Mouse (Mus musculus): ENCODE results near the gene Zbp1.

The Zbp1 gene

GRCm38 (mm10) chr2:173216840-173217239, 1.9 kb downstream of the Zbp1 start:
- no peak for DNase-seq (ENCODE audit: low read depth, low spot score)

- no peak for DNase-seq (ENCODE audit: low read depth, low spot score)
These were observed 6.5 kb downstream of the Zbp1 start for GRCm38 (mm10) chr2:173212227-173212626.

GRCm38 (mm10) chr2:173209091-173209815, 9.5 kb downstream of the Zbp1 start:
- no peak for DNase-seq (ENCODE audit: low read depth, low spot score)

- no peak for DNase-seq (ENCODE audit: low read depth, low spot score)
These were observed 11.7 kb downstream of the Zbp1 start for GRCm38 (mm10) chr2:173207051-173207450.

GRCm38 (mm10) chr2:173205563-173206099, 13.1 kb downstream of the Zbp1 start:
- peak; percentile 78 for DNase-seq (ENCODE audit: low read depth, low spot score)

- DNase-seq (ENCODE audit: low read depth, low spot score) = no peak
These were observed 14.1 kb downstream of the Zbp1 start for GRCm38 (mm10) chr2:173204671-173205070.

- no peak for DNase-seq (ENCODE audit: low read depth, low spot score)
These were observed 15.0 kb downstream of the Zbp1 start for GRCm38 (mm10) chr2:173203726-173204125.

GRCm38 (mm10) chr2:173202924-173203689, 15.6 kb downstream of the Zbp1 start:
- no peak for DNase-seq (ENCODE audit: low read depth, low spot score)

- DNase-seq (ENCODE audit: low read depth, low spot score) = no peak
These were observed 23.9 kb downstream of the Zbp1 start for GRCm38 (mm10) chr2:173194796-173195195.

- DNase-seq (ENCODE audit: low read depth, low spot score) = peak; percentile 75
These were observed 31.4 kb downstream of the Zbp1 start for GRCm38 (mm10) chr2:173187182-173187855.

- DNase-seq (ENCODE audit: low read depth, low spot score) = peak; percentile 68
These were observed 32.4 kb downstream of the Zbp1 start for GRCm38 (mm10) chr2:173186047-173186943.

- DNase-seq (ENCODE audit: low read depth, low spot score) = no peak
These were observed 33.4 kb downstream of the Zbp1 start for GRCm38 (mm10) chr2:173185282-173185681.

- DNase-seq (ENCODE audit: low read depth, low spot score) = no peak
These were observed 34.1 kb downstream of the Zbp1 start for GRCm38 (mm10) chr2:173184475-173185080.

- DNase-seq (ENCODE audit: low read depth, low spot score) = peak; percentile 54
These were observed 34.8 kb downstream of the Zbp1 start for GRCm38 (mm10) chr2:173183836-173184460.

GRCm38 (mm10) chr2:173183311-173183710, 35.4 kb downstream of the Zbp1 start:
- no peak for DNase-seq (ENCODE audit: low read depth, low spot score)

GRCm38 (mm10) chr2:173182796-173183195, 35.9 kb downstream of the Zbp1 start:
- DNase-seq (ENCODE audit: low read depth, low spot score) = no peak

GRCm38 (mm10) chr2:173181901-173182300, 36.8 kb downstream of the Zbp1 start:
- DNase-seq (ENCODE audit: low read depth, low spot score) = no peak

GRCm38 (mm10) chr2:173181486-173181885, 37.2 kb downstream of the Zbp1 start:
- no peak for DNase-seq (ENCODE audit: low read depth, low spot score)

GRCm38 (mm10) chr2:173180721-173181388, 37.9 kb downstream of the Zbp1 start:
- DNase-seq (ENCODE audit: low read depth, low spot score) = no peak

GRCm38 (mm10) chr2:173180026-173180425, 38.7 kb downstream of the Zbp1 start:
- DNase-seq (ENCODE audit: low read depth, low spot score) = no peak
